Mouse (Mus musculus): Measurements from ENCODE around the gene Tpi1. TPM values are rescaled to one million over a fixed set of nuclear protein-coding genes. Genes with fewer than 3 reads are reported as not detected.

The Tpi1 gene
- polyA plus RNA-seq, 1 experiment from 2014 or later = 680 TPM

- H3K4me1 ChIP-seq (replicated peaks; ENCODE audit: control insufficient read depth, insufficient read depth, low read length) = peaks cover 11% of the 10 kb centered on the region
- H3K36me3 ChIP-seq (ENCODE audit: control insufficient read depth, insufficient read depth, low read length) = peaks cover 50% of the 10 kb centered on the region
- ATAC-seq (ENCODE audit: low read depth) = no peak
- H3K4me3 ChIP-seq (ENCODE audit: low read length) = no peak overlapping the region
- 86% methylated on average over 8 of the region's 8 CpGs for WGBS
- H3K27me3 ChIP-seq (ENCODE audit: control insufficient read depth, insufficient read depth, low read depth, low read length) = no peaks in the 10 kb centered on the region
- H3K9ac ChIP-seq (ENCODE audit: low read length) = no peak overlapping the region
- H3K4me2 ChIP-seq (ENCODE audit: low read depth, low read length) = no peak overlapping the region
- no peaks in the 10 kb centered on the region for H3K9me3 ChIP-seq (ENCODE audit: control insufficient read depth, low read length)
- H3K27ac ChIP-seq (ENCODE audit: low read length) = no peak overlapping the region
Measured at GRCm38 (mm10) chr6:124817971-124818370, 3.9 kb upstream of the Tpi1 start.

- peaks cover 47% of the 10 kb centered on the region for H3K36me3 ChIP-seq (ENCODE audit: control insufficient read depth, insufficient read depth, low read length)
- H3K9me3 ChIP-seq (ENCODE audit: control insufficient read depth, low read length) = no peaks in the 10 kb centered on the region
- no peaks in the 10 kb centered on the region for H3K27me3 ChIP-seq (ENCODE audit: control insufficient read depth, insufficient read depth, low read depth, low read length)
- no peak for ATAC-seq (ENCODE audit: low read depth)
- peaks cover 15% of the 10 kb centered on the region for H3K4me1 ChIP-seq (replicated peaks; ENCODE audit: control insufficient read depth, insufficient read depth, low read length)
- H3K4me2 ChIP-seq (ENCODE audit: low read depth, low read length) = no peak overlapping the region
- no peak overlapping the region for H3K27ac ChIP-seq (ENCODE audit: low read length)
- WGBS = 91% methylated on average over 8 of the region's 8 CpGs
- H3K4me3 ChIP-seq (ENCODE audit: low read length) = no peak overlapping the region
- no peak overlapping the region for H3K9ac ChIP-seq (ENCODE audit: low read length)
Measured at GRCm38 (mm10) chr6:124817563-124817962, 3.5 kb upstream of the Tpi1 start.

- Histone ChIP-seq H3K9ac (ENCODE audit: low read length) (no peak overlapping the region), H3K27ac (ENCODE audit: low read length) (no peak overlapping the region), H3K4me3 (ENCODE audit: low read length) (no peak overlapping the region), H3K4me2 (ENCODE audit: low read depth, low read length) (no peak overlapping the region), H3K4me1 (replicated peaks; ENCODE audit: control insufficient read depth, insufficient read depth, low read length) (peaks cover 19% of the 10 kb centered on the region), H3K9me3 (ENCODE audit: control insufficient read depth, low read length) (no peaks in the 10 kb centered on the region), H3K27me3 (ENCODE audit: control insufficient read depth, insufficient read depth, low read depth, low read length) (no peaks in the 10 kb centered on the region), H3K36me3 (ENCODE audit: control insufficient read depth, insufficient read depth, low read length) (peaks cover 47% of the 10 kb centered on the region)
- WGBS = 90% methylated on average over 11 of the region's 11 CpGs
- ATAC-seq (ENCODE audit: low read depth) = no peak
Measured at GRCm38 (mm10) chr6:124817125-124817524, 3.0 kb upstream of the Tpi1 start.

- 77% methylated on average over 4 of the region's 4 CpGs for WGBS
- peaks cover 52% of the 10 kb centered on the region for H3K36me3 ChIP-seq (ENCODE audit: control insufficient read depth, insufficient read depth, low read length)
Measured at GRCm38 (mm10) chr6:124816611-124817010, 2.5 kb upstream of the Tpi1 start.

GRCm38 (mm10) chr6:124814858-124815774, 1.0 kb upstream of the Tpi1 start:
- H3K9ac ChIP-seq (ENCODE audit: low read length) = no peak overlapping the region
- H3K4me1 ChIP-seq (replicated peaks; ENCODE audit: control insufficient read depth, insufficient read depth, low read length) = peaks cover 26% of the 10 kb centered on the region
- peaks cover 43% of the 10 kb centered on the region for H3K36me3 ChIP-seq (ENCODE audit: control insufficient read depth, insufficient read depth, low read length)
- WGBS = 62% methylated on average over 9 of the region's 9 CpGs
- no peaks in the 10 kb centered on the region for H3K9me3 ChIP-seq (ENCODE audit: control insufficient read depth, low read length)
- ATAC-seq (ENCODE audit: low read depth) = no peak
- H3K4me2 ChIP-seq (ENCODE audit: low read depth, low read length) = no peak overlapping the region
- no peak overlapping the region for H3K4me3 ChIP-seq (ENCODE audit: low read length)
- H3K27ac ChIP-seq (ENCODE audit: low read length) = no peak overlapping the region
- no peaks in the 10 kb centered on the region for H3K27me3 ChIP-seq (ENCODE audit: control insufficient read depth, insufficient read depth, low read depth, low read length)

More at GRCm38 (mm10) chr6:124816611-124817010, 2.5 kb upstream of the Tpi1 start:
- no peak for ATAC-seq (ENCODE audit: low read depth)
- Histone ChIP-seq H3K27me3 (ENCODE audit: control insufficient read depth, insufficient read depth, low read depth, low read length) (no peaks in the 10 kb centered on the region), H3K9me3 (ENCODE audit: control insufficient read depth, low read length) (no peaks in the 10 kb centered on the region), H3K27ac (ENCODE audit: low read length) (no peak overlapping the region), H3K4me2 (ENCODE audit: low read depth, low read length) (no peak overlapping the region), H3K4me3 (ENCODE audit: low read length) (no peak overlapping the region), H3K4me1 (replicated peaks; ENCODE audit: control insufficient read depth, insufficient read depth, low read length) (peaks cover 22% of the 10 kb centered on the region), H3K9ac (ENCODE audit: low read length) (no peak overlapping the region)

- H3K27ac ChIP-seq (ENCODE audit: low read length) = peak overlapping the region; percentile 54
Measured at GRCm38 (mm10) chr6:124814448-124814847, 352 bp upstream of the Tpi1 start.

GRCm38 (mm10) chr6:124813496-124813895, 600 bp downstream of the Tpi1 start:
- Histone ChIP-seq H3K27me3 (ENCODE audit: control insufficient read depth, insufficient read depth, low read depth, low read length) (no peaks in the 10 kb centered on the region), H3K4me2 (ENCODE audit: low read depth, low read length) (peak overlapping the region; percentile 78), H3K4me1 (replicated peaks; ENCODE audit: control insufficient read depth, insufficient read depth, low read length) (peaks cover 31% of the 10 kb centered on the region), H3K9me3 (ENCODE audit: control insufficient read depth, low read length) (no peaks in the 10 kb centered on the region), H3K9ac (ENCODE audit: low read length) (peak overlapping the region; percentile 89), H3K27ac (ENCODE audit: low read length) (peak overlapping the region; percentile 94), H3K36me3 (ENCODE audit: control insufficient read depth, insufficient read depth, low read length) (peaks cover 27% of the 10 kb centered on the region), H3K4me3 (ENCODE audit: low read length) (peak overlapping the region; percentile 82)
- ATAC-seq (ENCODE audit: low read depth) = peak; percentile 66
- 1% methylated on average over 18 of the region's 18 CpGs for WGBS

More at GRCm38 (mm10) chr6:124814448-124814847, 352 bp upstream of the Tpi1 start:
- ATAC-seq (ENCODE audit: low read depth) = peak; percentile 24
- Histone ChIP-seq H3K4me2 (ENCODE audit: low read depth, low read length) (peak overlapping the region; percentile 78), H3K36me3 (ENCODE audit: control insufficient read depth, insufficient read depth, low read length) (peaks cover 37% of the 10 kb centered on the region), H3K4me1 (replicated peaks; ENCODE audit: control insufficient read depth, insufficient read depth, low read length) (peaks cover 31% of the 10 kb centered on the region), H3K9me3 (ENCODE audit: control insufficient read depth, low read length) (no peaks in the 10 kb centered on the region), H3K4me3 (ENCODE audit: low read length) (peak overlapping the region; percentile 82), H3K9ac (ENCODE audit: low read length) (peak overlapping the region; percentile 89), H3K27me3 (ENCODE audit: control insufficient read depth, insufficient read depth, low read depth, low read length) (no peaks in the 10 kb centered on the region)
- WGBS = 27% methylated on average over 8 of the region's 8 CpGs

- Histone ChIP-seq H3K9me3 (ENCODE audit: control insufficient read depth, low read length) (no peaks in the 10 kb centered on the region), H3K27ac (ENCODE audit: low read length) (peak overlapping the region; percentile 94), H3K9ac (ENCODE audit: low read length) (peak overlapping the region; percentile 89), H3K27me3 (ENCODE audit: control insufficient read depth, insufficient read depth, low read depth, low read length) (no peaks in the 10 kb centered on the region), H3K36me3 (ENCODE audit: control insufficient read depth, insufficient read depth, low read length) (peaks cover 22% of the 10 kb centered on the region), H3K4me2 (ENCODE audit: low read depth, low read length) (peak overlapping the region; percentile 78), H3K4me1 (replicated peaks; ENCODE audit: control insufficient read depth, insufficient read depth, low read length) (peaks cover 35% of the 10 kb centered on the region), H3K4me3 (ENCODE audit: low read length) (peak overlapping the region; percentile 82)
- no peak for ATAC-seq (ENCODE audit: low read depth)
- WGBS = 11% methylated on average over 9 of the region's 9 CpGs
Measured at GRCm38 (mm10) chr6:124812848-124813247, 1.2 kb downstream of the Tpi1 start.

GRCm38 (mm10) chr6:124811701-124812560, 2.2 kb downstream of the Tpi1 start:
- Histone ChIP-seq H3K36me3 (ENCODE audit: control insufficient read depth, insufficient read depth, low read length) (peaks cover 14% of the 10 kb centered on the region), H3K4me1 (replicated peaks; ENCODE audit: control insufficient read depth, insufficient read depth, low read length) (peaks cover 35% of the 10 kb centered on the region), H3K27ac (ENCODE audit: low read length) (no peak overlapping the region; the same call in 1 of the 2 replicates), H3K9ac (ENCODE audit: low read length) (peak overlapping the region; percentile 89), H3K9me3 (ENCODE audit: control insufficient read depth, low read length) (no peaks in the 10 kb centered on the region), H3K4me3 (ENCODE audit: low read length) (peak overlapping the region; percentile 82), H3K4me2 (ENCODE audit: low read depth, low read length) (peak overlapping the region; percentile 78), H3K27me3 (ENCODE audit: control insufficient read depth, insufficient read depth, low read depth, low read length) (no peaks in the 10 kb centered on the region)
- no peak for ATAC-seq (ENCODE audit: low read depth)
- WGBS = 69% methylated on average over 24 of the region's 24 CpGs

Measured in lung, embryonic 16.5 days (tissue).